ENCODE assay signal across 8 mouse cellular contexts in genomic region chr4:98923568-98924070, GRCm38 (mm10). TPM values are rescaled to one million over a fixed set of nuclear protein-coding genes. Genes with fewer than 3 reads are reported as not detected.
DNase-seq lines count a peak whose midpoint lies in the region; ATAC-seq lines count a peak whose summit lies in the region.

Gene Usp1, plus strand, starts transcription at chr4:98923810.

- H3K4me1 ChIP-seq in embryonic facial prominence, embryonic 13.5 days = peaks cover 16% of the 10 kb centered on the region
- peaks cover 13% of the 10 kb centered on the region for H3K4me1 ChIP-seq in heart, embryonic 12.5 days (replicated peaks)

- peak within 1 kb of the TSS; percentile 73 for H3K4me2 ChIP-seq in embryonic facial prominence, embryonic 13.5 days
- H3K4me2 ChIP-seq in heart, embryonic 12.5 days = peak within 1 kb of the TSS; percentile 92

- under 1% methylated on average over 60 of the region's 67 CpGs for WGBS in embryonic facial prominence, embryonic 13.5 days
- under 1% methylated on average over 67 of the region's 67 CpGs for WGBS in heart, embryonic 12.5 days

- H3K9ac ChIP-seq in embryonic facial prominence, embryonic 13.5 days = peak within 1 kb of the TSS; percentile 94
- H3K9ac ChIP-seq in heart, embryonic 12.5 days = peak within 1 kb of the TSS; percentile 89

- H3K9me3 ChIP-seq in embryonic facial prominence, embryonic 13.5 days = 0 out of 2 replicates have a peak, but pooled peaks cover 4% of the 10 kb centered on the region
- H3K9me3 ChIP-seq in heart, embryonic 12.5 days (replicated peaks) = no peaks in the 10 kb centered on the region

- peak within 1 kb of the TSS; percentile 100 for H3K27ac ChIP-seq in embryonic facial prominence, embryonic 13.5 days
- peak within 1 kb of the TSS; percentile 99 for H3K27ac ChIP-seq in heart, embryonic 12.5 days (ENCODE audit: poor library complexity, severe bottlenecking)

- ATAC-seq in activated CD4-positive, CD25-positive, alpha-beta regulatory T cell, adult 4 months = peak; percentile 0
- peak; percentile 65 for ATAC-seq in embryonic facial prominence, embryonic 13.5 days (ENCODE audit: insufficient number of reproducible peaks, insufficient read depth, low FRiP score, low TSS enrichment, low read depth)
- ATAC-seq in heart, embryonic 12.5 days (ENCODE audit: insufficient number of reproducible peaks, low FRiP score) = peak; percentile 50
- ATAC-seq in megakaryocyte, adult 5-6 weeks (ENCODE audit: poor library complexity, severe bottlenecking) = peak; percentile 57; the same call in 1 of the 2 replicates

- H3K4me3 ChIP-seq in embryonic facial prominence, embryonic 13.5 days = peak within 1 kb of the TSS; percentile 89
- H3K4me3 ChIP-seq in heart, embryonic 12.5 days = peak within 1 kb of the TSS; percentile 71

- H3K27me3 ChIP-seq in embryonic facial prominence, embryonic 13.5 days = no peaks in the 10 kb centered on the region
- H3K27me3 ChIP-seq in heart, embryonic 12.5 days (replicated peaks) = no peaks in the 10 kb centered on the region

- DNase-seq in gastrocnemius, adult 18-20 months (ENCODE audit: low spot score) = no peak
- DNase-seq in gastrocnemius, postnatal 25 days = no peak
- peak; percentile 39 for DNase-seq in layer of hippocampus, adult 9-10 months (ENCODE audit: low spot score)
- peak; percentile 87 to 88 for DNase-seq in spleen, postnatal 10 days (ENCODE audit: low spot score in 2 of 2)

- H3K36me3 ChIP-seq in embryonic facial prominence, embryonic 13.5 days = 0 out of 2 replicates have a peak, but pooled peaks cover 2% of the 10 kb centered on the region
- no peaks in the 10 kb centered on the region for H3K36me3 ChIP-seq in heart, embryonic 12.5 days

RNA-seq across cellular contexts. Expression of gene Usp1, which starts in this region (rescaled TPM):
- 10 to 100 TPM; 11.2 to 12.5 TPM for total RNA-seq in gastrocnemius, adult 18-20 months (2021)
- 10 to 100 TPM in 1 of 2 experiments, 1 to 10 TPM in 1; 9.5 to 10.2 TPM for total RNA-seq in gastrocnemius, postnatal 25 days (2021)
- 10 to 100 TPM; 20.7 to 21.5 TPM for polyA plus RNA-seq in activated CD4-positive, CD25-positive, alpha-beta regulatory T cell, adult 4 months (2017; shearing (Covaris generic))
- polyA plus RNA-seq in embryonic facial prominence, embryonic 13.5 days (2015; fragmentation: Nextera tagmentation; extraction: Ambion mirVana) = 107 and 109 TPM in 2 replicates
- polyA plus RNA-seq in heart, embryonic 12.5 days (2016; fragmentation: Nextera tagmentation; extraction: Ambion mirVana) = 56.0 and 65.6 TPM in 2 replicates
- 113 and 135 TPM in 2 replicates for total RNA-seq in megakaryocyte, adult 5-6 weeks (2015)
- total RNA-seq in megakaryocyte, adult 5-6 weeks (2017) = 125 and 127 TPM in 2 replicates

Comparison
In these comparisons a context has a peak if more than half of its experiments do, and no peak if none do; other contexts are left out.
1. RNA of gene Usp1 (total RNA-seq): 113 to 135 TPM in megakaryocyte, adult 5-6 weeks; 11.2 to 12.5 TPM in gastrocnemius, adult 18-20 months and 9.5 to 10.2 TPM in gastrocnemius, postnatal 25 days; every median in the first group is over 4 times any median in the second.
2. DNase-seq: peak in layer of hippocampus, adult 9-10 months (single experiment) and spleen, postnatal 10 days (2 of 2); none in gastrocnemius, adult 18-20 months (single experiment) and gastrocnemius, postnatal 25 days (single experiment).
3. ATAC-seq: peak in every context shown above with its lines; median percentile 65 in embryonic facial prominence, embryonic 13.5 days; 57 in megakaryocyte, adult 5-6 weeks; 50 in heart, embryonic 12.5 days; 0 in activated CD4-positive, CD25-positive, alpha-beta regulatory T cell, adult 4 months.